Mouse (Mus musculus): ENCODE data around the gene Plxna2. TPM values are rescaled to one million over a fixed set of nuclear protein-coding genes. Genes with fewer than 3 reads are reported as not detected.

The Plxna2 gene
- total and polyA plus RNA-seq, 3 experiments = under 0.01 to 0.03 TPM; not detected in 1

DNA sequence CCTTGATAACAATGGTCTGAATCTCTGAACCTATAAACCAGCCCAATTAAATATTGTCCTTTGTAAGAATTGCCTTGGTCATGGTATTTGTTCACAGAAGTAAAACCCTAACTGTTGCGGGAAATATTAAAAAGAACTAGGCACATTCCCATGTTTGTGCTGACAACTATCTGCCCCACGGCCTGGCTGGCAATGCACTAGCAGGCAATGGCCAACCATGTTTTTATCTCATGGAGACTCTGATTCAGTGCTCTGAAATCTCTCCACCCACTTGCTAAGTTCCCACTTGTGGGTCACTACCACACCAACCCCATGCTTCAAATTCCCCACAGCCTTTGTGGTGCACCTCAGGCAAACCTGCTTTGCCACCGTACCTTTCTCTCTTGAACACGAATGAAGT, 202.9 kb downstream of the Plxna2 start:
- peaks cover 0 to 3% of the 10 kb centered on the region in 2 experiments; a peak in 1 of 4 replicates for H3K27me3 ChIP-seq (ENCODE audit: control insufficient read depth in 1 of 2, insufficient read depth in 2 of 2, low read length in 2 of 2)
- H3K4me1 ChIP-seq (ENCODE audit: control insufficient read depth in 1 of 2, insufficient read depth in 2 of 2, low read length in 2 of 2) = peaks cover 6 to 8% of the 10 kb centered on the region in 2 experiments
- DNase-seq (ENCODE audit: low read depth, low spot score) = no peak
- H3K27ac ChIP-seq (ENCODE audit: control insufficient read depth, low read depth, low read length) = no peak overlapping the region
- H3K79me2 ChIP-seq (ENCODE audit: control insufficient read depth, insufficient read depth, low read length, poor library complexity) = no peaks in the 10 kb centered on the region
- H3K36me3 ChIP-seq (ENCODE audit: control insufficient read depth in 1 of 2, insufficient read depth in 2 of 2, low read length in 2 of 2) = peaks cover 0 to 5% of the 10 kb centered on the region in 2 experiments; a peak in 2 of 4 replicates
- no peaks in the 10 kb centered on the region for H3K9me3 ChIP-seq (replicated peaks; ENCODE audit: insufficient read depth, low read length)
- H3K9ac ChIP-seq (ENCODE audit: control insufficient read depth, low read depth, low read length, poor library complexity, severe bottlenecking) = no peak overlapping the region
- TF ChIP-seq E2F4 (IDR thresholded peaks at IDR 0.05; ENCODE audit: borderline replicate concordance, low read depth, low read length) = no peak
- no peak overlapping the region for H3K4me3 ChIP-seq (ENCODE audit: control insufficient read depth in 1 of 2, insufficient read depth in 1 of 2, low read depth in 2 of 2, low read length in 2 of 2)

DNA sequence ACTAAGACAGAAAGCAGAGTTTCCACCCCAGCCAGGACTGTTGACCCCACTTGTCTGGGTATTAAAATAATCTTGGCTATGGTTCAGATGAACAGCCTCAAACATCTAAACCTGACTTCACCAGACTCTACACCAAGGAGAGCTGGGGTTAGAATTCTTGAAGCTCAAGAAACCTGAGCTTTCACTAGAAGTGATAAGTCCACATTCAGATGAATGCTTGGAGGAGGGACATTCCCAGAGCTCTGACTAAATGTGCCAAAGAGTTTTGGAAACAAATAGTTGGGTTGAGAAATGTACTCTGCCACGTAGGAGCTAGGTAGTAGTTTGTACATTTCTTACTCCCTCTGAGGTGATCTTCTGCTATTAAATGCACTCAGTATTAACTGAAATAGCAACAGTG, 203.7 kb downstream of the Plxna2 start:
- H3K79me2 ChIP-seq (ENCODE audit: control insufficient read depth, insufficient read depth, low read length, poor library complexity) = no peaks in the 10 kb centered on the region
- no peaks in the 10 kb centered on the region for H3K36me3 ChIP-seq (ENCODE audit: control insufficient read depth in 1 of 2, insufficient read depth in 2 of 2, low read length in 2 of 2)
- no peak overlapping the region for H3K9ac ChIP-seq (ENCODE audit: control insufficient read depth, low read depth, low read length, poor library complexity, severe bottlenecking)
- TF ChIP-seq BHLHE40 (IDR thresholded peaks at IDR 0.05; ENCODE audit: borderline replicate concordance, low read depth, low read length) = no peak
- TF ChIP-seq EP300 (IDR thresholded peaks at IDR 0.05; ENCODE audit: low read depth in 1 of 2, low read length in 2 of 2) = no peak
- no peak for TF ChIP-seq NRF1 (IDR thresholded peaks at IDR 0.05; ENCODE audit: insufficient read depth, low read depth, low read length, poor library complexity, severe bottlenecking)
- H3K4me3 ChIP-seq (ENCODE audit: control insufficient read depth in 1 of 2, insufficient read depth in 1 of 2, low read depth in 2 of 2, low read length in 2 of 2) = no peak overlapping the region
- peaks cover 0 to 3% of the 10 kb centered on the region in 2 experiments; a peak in 2 of 4 replicates for H3K27me3 ChIP-seq (ENCODE audit: control insufficient read depth in 1 of 2, insufficient read depth in 2 of 2, low read length in 2 of 2)
- no peak for DNase-seq (ENCODE audit: low read depth, low spot score)
- H3K27ac ChIP-seq (ENCODE audit: control insufficient read depth, low read depth, low read length) = no peak overlapping the region
- peaks cover 0 to under 1% of the 10 kb centered on the region in 2 experiments; a peak in 2 of 4 replicates for H3K4me1 ChIP-seq (ENCODE audit: control insufficient read depth in 1 of 2, insufficient read depth in 2 of 2, low read length in 2 of 2)
- H3K9me3 ChIP-seq (replicated peaks; ENCODE audit: insufficient read depth, low read length) = no peaks in the 10 kb centered on the region

DNA sequence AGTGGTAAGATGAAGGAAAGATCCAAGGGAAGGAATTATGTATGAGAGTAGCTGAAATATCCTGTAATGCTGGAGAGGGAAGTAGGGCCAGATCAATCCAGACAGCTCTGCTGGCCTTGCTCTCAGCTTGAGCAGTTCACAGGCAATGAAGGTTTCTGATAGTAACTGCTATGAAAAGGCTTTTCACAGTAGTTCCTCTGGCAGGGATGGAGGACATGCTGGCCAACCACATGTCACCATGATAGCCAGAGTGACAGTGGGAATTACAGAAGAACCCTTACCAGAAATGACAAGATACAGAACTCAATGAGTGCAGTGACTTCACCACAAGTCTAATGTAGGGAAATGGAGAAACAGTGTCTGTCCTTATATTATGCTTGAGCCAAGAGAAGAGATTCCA, 210.3 kb downstream of the Plxna2 start:
- Histone ChIP-seq H3K36me3 (ENCODE audit: control insufficient read depth in 1 of 2, insufficient read depth in 2 of 2, low read length in 2 of 2) (no peaks in the 10 kb centered on the region), H3K79me2 (ENCODE audit: control insufficient read depth, insufficient read depth, low read length, poor library complexity) (no peaks in the 10 kb centered on the region), H3K9me3 (replicated peaks; ENCODE audit: insufficient read depth, low read length) (no peaks in the 10 kb centered on the region), H3K27ac (ENCODE audit: control insufficient read depth, low read depth, low read length) (no peak overlapping the region), H3K9ac (ENCODE audit: control insufficient read depth, low read depth, low read length, poor library complexity, severe bottlenecking) (no peak overlapping the region), H3K4me3 (ENCODE audit: control insufficient read depth in 1 of 2, insufficient read depth in 1 of 2, low read depth in 2 of 2, low read length in 2 of 2) (no peak overlapping the region), H3K4me1 (ENCODE audit: control insufficient read depth in 1 of 2, insufficient read depth in 2 of 2, low read length in 2 of 2) (no peaks in the 10 kb centered on the region), H3K27me3 (ENCODE audit: control insufficient read depth in 1 of 2, insufficient read depth in 2 of 2, low read length in 2 of 2) (peaks cover 2% of the 10 kb centered on the region in 2 experiments; a peak in 2 of 4 replicates)
- no peak for DNase-seq (ENCODE audit: low read depth, low spot score)
- TF ChIP-seq MAX (IDR thresholded peaks at IDR 0.05; ENCODE audit: low read length) = no peak
- no peak for TF ChIP-seq CHD1 (IDR thresholded peaks at IDR 0.05; ENCODE audit: low read depth, low read length)
- no peak for TF ChIP-seq ZKSCAN1 (IDR thresholded peaks at IDR 0.05; ENCODE audit: low read depth, low read length)
- no peak for TF ChIP-seq MAFK (IDR thresholded peaks at IDR 0.05; ENCODE audit: borderline replicate concordance, low read depth, low read length)
- TF ChIP-seq TAL1 (IDR thresholded peaks at IDR 0.05; ENCODE audit: low read length) = no peak
- TF ChIP-seq RAD21 (IDR thresholded peaks at IDR 0.05; ENCODE audit: low read depth, low read length) = no peak
- TF ChIP-seq USF1 (IDR thresholded peaks at IDR 0.05; ENCODE audit: low read depth, low read length) = no peak
- no peak for TF ChIP-seq POLR2AphosphoS5 (IDR thresholded peaks at IDR 0.05; ENCODE audit: borderline replicate concordance, low read depth, low read length)
- TF ChIP-seq ZC3H11A (IDR thresholded peaks at IDR 0.05; ENCODE audit: low read depth, low read length) = no peak
- no peak for TF ChIP-seq TBP (IDR thresholded peaks at IDR 0.05; ENCODE audit: low read depth, low read length)
- no peak for TF ChIP-seq E2F4 (IDR thresholded peaks at IDR 0.05; ENCODE audit: borderline replicate concordance, low read depth, low read length)
- no peak for TF ChIP-seq GABPA (IDR thresholded peaks at IDR 0.05; ENCODE audit: low read depth, low read length)
- TF ChIP-seq EP300 (IDR thresholded peaks at IDR 0.05; ENCODE audit: low read depth in 1 of 2, low read length in 2 of 2) = no peak
- TF ChIP-seq ELF1 (IDR thresholded peaks at IDR 0.05; ENCODE audit: low read depth, low read length) = no peak
- no peak for TF ChIP-seq UBTF (IDR thresholded peaks at IDR 0.05; ENCODE audit: borderline replicate concordance, insufficient read depth, low read depth, low read length)
- TF ChIP-seq USF2 (IDR thresholded peaks at IDR 0.05; ENCODE audit: borderline replicate concordance in 1 of 2, insufficient read depth in 1 of 2, low read depth in 1 of 2, low read length in 2 of 2) = no peak
- TF ChIP-seq MAZ (IDR thresholded peaks at IDR 0.05; ENCODE audit: low read depth, low read length) = no peak
- TF ChIP-seq CHD2 (IDR thresholded peaks at IDR 0.05; ENCODE audit: low read length) = no peak

All from MEL (cell line).